Mouse (Mus musculus) cerebral cortex, adult 2 months (tissue): ENCODE results near the gene Prl4a1.

Experiments
- WGBS: fragments of 180-500 bp; shearing (Covaris S2); methylation state at CpG from one replicate; pipeline ENCODE4 v1.1.7; 2018; 5-methylcytosine and 5-hydroxymethylcytosine counted together

Gene Prl4a1

GRCm38 (mm10) chr13:28015912-28016311 is at the start of gene Prl4a1:
Gene Prl4a1, plus strand, starts transcription at chr13:28016212.
- WGBS, result 96% methylated on average over 3 of the region's 3 CpGs

GRCm38 (mm10) chr13:27972931-27973330 is 43.1 kb upstream of the Prl4a1 start:
- WGBS, result 87% methylated on average over 1 of the region's 1 CpGs

- 80% methylated on average over 2 of the region's 2 CpGs for WGBS
Observed at GRCm38 (mm10) chr13:27974281-27974680, 41.7 kb upstream of the Prl4a1 start.

GRCm38 (mm10) chr13:27977646-27978045 is 38.4 kb upstream of the Prl4a1 start:
- 47% methylated on average over 2 of the region's 2 CpGs for WGBS

GRCm38 (mm10) chr13:27996557-27996956 is 19.5 kb upstream of the Prl4a1 start:
- WGBS, result 81% methylated on average over 3 of the region's 3 CpGs

- WGBS, result 92% methylated on average over 3 of the region's 3 CpGs
Observed at GRCm38 (mm10) chr13:28069315-28069714, 53.3 kb downstream of the Prl4a1 start.
